Mouse (Mus musculus): ENCODE data around the gene Me1. TPM values are rescaled to one million over a fixed set of nuclear protein-coding genes. Genes with fewer than 3 reads are reported as not detected.

Gene Me1
- polyA plus RNA-seq (2012; rRNA removed) (17.7 and 21.1 TPM in 2 replicates), polyA plus RNA-seq (2014; fragmentation: Nextera tagmentation; extraction: Ambion mirVana) (23.5 and 26.9 TPM in 2 replicates)

DNA sequence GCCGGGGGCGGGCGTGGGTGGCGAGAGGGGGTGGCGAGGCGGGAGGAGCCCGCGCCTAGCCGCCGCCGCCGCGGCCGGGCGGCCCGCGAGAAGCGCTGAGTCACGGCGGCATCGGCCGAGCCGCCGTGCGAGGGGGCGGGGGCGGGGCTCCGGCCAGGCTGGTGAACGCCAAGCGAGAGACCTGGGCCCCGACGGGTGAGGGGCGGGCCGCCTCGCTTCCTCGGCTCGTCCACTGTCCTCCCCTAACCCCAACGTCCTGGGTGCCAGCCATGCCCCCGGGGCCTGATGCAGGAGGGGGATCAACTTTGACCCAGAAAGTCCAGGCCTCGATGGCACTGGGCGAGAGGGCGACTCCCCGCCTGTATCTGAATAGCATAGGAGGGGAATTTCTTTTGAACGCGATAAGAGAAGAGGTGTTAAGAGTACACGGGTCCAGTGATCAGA lies at the start of gene Me1:
Me1 (minus strand) TSS at position 136 of the 444 bp plus-strand sequence.
- Histone ChIP-seq H3K4me3 (replicated peaks; ENCODE audit: low read length) (peak within 1 kb of the TSS; percentile 60), H3K27ac (replicated peaks; ENCODE audit: low read depth, low read length) (peak within 1 kb of the TSS; percentile 50), H3K9me3 (ENCODE audit: control insufficient read depth, low read length) (no peaks in the 10 kb centered on the region), H3K36me3 (ENCODE audit: control insufficient read depth, insufficient read depth, low read length) (no peaks in the 10 kb centered on the region), H3K4me2 (replicated peaks; ENCODE audit: low read depth, low read length, severe bottlenecking) (peak within 1 kb of the TSS; percentile 81), H3K27me3 (ENCODE audit: control insufficient read depth, insufficient read depth, low read length) (no peaks in the 10 kb centered on the region), H3K9ac (ENCODE audit: low read depth, low read length, severe bottlenecking) (peak within 1 kb of the TSS; percentile 85), H3K4me1 (ENCODE audit: control insufficient read depth, insufficient read depth, low read length) (no peaks in the 10 kb centered on the region)
- TF ChIP-seq POLR2A (IDR thresholded peaks at IDR 0.05; ENCODE audit: borderline replicate concordance, extremely low read depth, insufficient read depth, insufficient read length), result no peak
- no peak for DNase-seq (ENCODE audit: low spot score)
- 1% methylated on average over 34 of the region's 46 CpGs for WGBS
- ATAC-seq (ENCODE audit: low FRiP score, low read depth), result peak; percentile 83

GRCm38 (mm10) chr9:86744041-86744440 lies 48.3 kb upstream of the Me1 start:
- WGBS, result 19% methylated on average over 5 of the region's 5 CpGs
- no peak for DNase-seq (ENCODE audit: low spot score)
- Histone ChIP-seq H3K36me3 (ENCODE audit: control insufficient read depth, insufficient read depth, low read length) (no peaks in the 10 kb centered on the region), H3K9me3 (ENCODE audit: control insufficient read depth, low read length) (no peaks in the 10 kb centered on the region), H3K4me1 (ENCODE audit: control insufficient read depth, insufficient read depth, low read length) (peaks cover 5% of the 10 kb centered on the region), H3K9ac (ENCODE audit: low read depth, low read length, severe bottlenecking) (peak overlapping the region; percentile 57), H3K4me2 (replicated peaks; ENCODE audit: low read depth, low read length, severe bottlenecking) (peak overlapping the region; percentile 61), H3K4me3 (replicated peaks; ENCODE audit: low read length) (peak overlapping the region; percentile 41), H3K27ac (replicated peaks; ENCODE audit: low read depth, low read length) (0 out of 2 replicates have a peak overlapping the region, but pooled peaks have one; percentile 39), H3K27me3 (ENCODE audit: control insufficient read depth, insufficient read depth, low read length) (no peaks in the 10 kb centered on the region)
- TF ChIP-seq POLR2A (IDR thresholded peaks at IDR 0.05; ENCODE audit: borderline replicate concordance, extremely low read depth, insufficient read depth, insufficient read length), result no peak
- ATAC-seq (ENCODE audit: low FRiP score, low read depth), result no peak

- Histone ChIP-seq H3K9me3 (ENCODE audit: control insufficient read depth, low read length) (no peaks in the 10 kb centered on the region), H3K4me2 (replicated peaks; ENCODE audit: low read depth, low read length, severe bottlenecking) (peak within 1 kb of the TSS; percentile 61), H3K27ac (replicated peaks; ENCODE audit: low read depth, low read length) (0 out of 2 replicates have a peak within 1 kb of the TSS, but pooled peaks have one; percentile 39), H3K9ac (ENCODE audit: low read depth, low read length, severe bottlenecking) (peak within 1 kb of the TSS; percentile 57), H3K27me3 (ENCODE audit: control insufficient read depth, insufficient read depth, low read length) (no peaks in the 10 kb centered on the region), H3K4me3 (replicated peaks; ENCODE audit: low read length) (peak within 1 kb of the TSS; percentile 41), H3K4me1 (ENCODE audit: control insufficient read depth, insufficient read depth, low read length) (peaks cover 5% of the 10 kb centered on the region), H3K36me3 (ENCODE audit: control insufficient read depth, insufficient read depth, low read length) (no peaks in the 10 kb centered on the region)
- peak; percentile 82 for ATAC-seq (ENCODE audit: low FRiP score, low read depth)
- no peak for TF ChIP-seq POLR2A (IDR thresholded peaks at IDR 0.05; ENCODE audit: borderline replicate concordance, extremely low read depth, insufficient read depth, insufficient read length)
- DNase-seq (ENCODE audit: low spot score), result peak; percentile 59
- 5% methylated on average over 19 of the region's 19 CpGs for WGBS
Measured at GRCm38 (mm10) chr9:86742959-86743911, 47.5 kb upstream of the Me1 start, which contains the start of gene Prss35. Gene Prss35, plus strand, starts transcription at chr9:86743649.

DNA sequence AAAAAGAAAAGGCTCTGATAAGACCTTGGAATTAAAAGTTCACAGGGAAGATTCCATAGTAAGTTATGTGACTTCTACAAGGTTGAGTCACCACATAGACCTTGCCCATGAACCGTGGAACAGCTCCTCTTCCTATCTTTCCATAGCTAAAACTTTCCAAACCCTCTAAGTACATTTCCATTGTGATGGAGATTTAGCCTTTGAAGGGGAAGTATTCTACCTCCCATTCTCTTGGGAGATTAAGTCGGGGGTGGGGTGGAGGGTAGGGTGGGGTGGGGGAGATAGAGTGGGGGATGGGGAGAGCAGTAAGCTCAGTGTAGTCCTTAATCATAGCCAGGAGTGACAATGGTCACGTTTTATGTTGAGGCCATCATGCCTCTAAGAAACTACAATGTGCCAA lies 44.2 kb upstream of the Me1 start:
- no peaks in the 10 kb centered on the region for H3K36me3 ChIP-seq (ENCODE audit: control insufficient read depth, insufficient read depth, low read length)
- TF ChIP-seq POLR2A (IDR thresholded peaks at IDR 0.05; ENCODE audit: borderline replicate concordance, extremely low read depth, insufficient read depth, insufficient read length), result no peak
- H3K9me3 ChIP-seq (ENCODE audit: control insufficient read depth, low read length), result no peaks in the 10 kb centered on the region
- 49% methylated on average over 3 of the region's 3 CpGs for WGBS
- no peak overlapping the region for H3K9ac ChIP-seq (ENCODE audit: low read depth, low read length, severe bottlenecking)
- H3K27me3 ChIP-seq (ENCODE audit: control insufficient read depth, insufficient read depth, low read length), result no peaks in the 10 kb centered on the region
- H3K27ac ChIP-seq (replicated peaks; ENCODE audit: low read depth, low read length), result no peak overlapping the region
- no peak overlapping the region for H3K4me2 ChIP-seq (replicated peaks; ENCODE audit: low read depth, low read length, severe bottlenecking)
- no peak for DNase-seq (ENCODE audit: low spot score)
- H3K4me3 ChIP-seq (replicated peaks; ENCODE audit: low read length), result no peak overlapping the region
- no peak for ATAC-seq (ENCODE audit: low FRiP score, low read depth)
- peaks cover 5% of the 10 kb centered on the region for H3K4me1 ChIP-seq (ENCODE audit: control insufficient read depth, insufficient read depth, low read length)

- H3K36me3 ChIP-seq (ENCODE audit: control insufficient read depth, insufficient read depth, low read length), result no peaks in the 10 kb centered on the region
- no peak for ATAC-seq (ENCODE audit: low FRiP score, low read depth)
- WGBS, result 91% methylated on average over 8 of the region's 8 CpGs
- H3K4me3 ChIP-seq (replicated peaks; ENCODE audit: low read length), result no peak overlapping the region
- no peak overlapping the region for H3K4me2 ChIP-seq (replicated peaks; ENCODE audit: low read depth, low read length, severe bottlenecking)
- H3K27me3 ChIP-seq (ENCODE audit: control insufficient read depth, insufficient read depth, low read length), result no peaks in the 10 kb centered on the region
- H3K27ac ChIP-seq (replicated peaks; ENCODE audit: low read depth, low read length), result no peak overlapping the region
- no peak for TF ChIP-seq POLR2A (IDR thresholded peaks at IDR 0.05; ENCODE audit: borderline replicate concordance, extremely low read depth, insufficient read depth, insufficient read length)
- no peak for DNase-seq (ENCODE audit: low spot score)
- H3K9me3 ChIP-seq (ENCODE audit: control insufficient read depth, low read length), result no peaks in the 10 kb centered on the region
- H3K9ac ChIP-seq (ENCODE audit: low read depth, low read length, severe bottlenecking), result no peak overlapping the region
- peaks cover 5% of the 10 kb centered on the region for H3K4me1 ChIP-seq (ENCODE audit: control insufficient read depth, insufficient read depth, low read length)
Measured at GRCm38 (mm10) chr9:86738801-86739200, 43.0 kb upstream of the Me1 start.

All from limb, embryonic 14.5 days (tissue).